In the genomic region with DNA sequence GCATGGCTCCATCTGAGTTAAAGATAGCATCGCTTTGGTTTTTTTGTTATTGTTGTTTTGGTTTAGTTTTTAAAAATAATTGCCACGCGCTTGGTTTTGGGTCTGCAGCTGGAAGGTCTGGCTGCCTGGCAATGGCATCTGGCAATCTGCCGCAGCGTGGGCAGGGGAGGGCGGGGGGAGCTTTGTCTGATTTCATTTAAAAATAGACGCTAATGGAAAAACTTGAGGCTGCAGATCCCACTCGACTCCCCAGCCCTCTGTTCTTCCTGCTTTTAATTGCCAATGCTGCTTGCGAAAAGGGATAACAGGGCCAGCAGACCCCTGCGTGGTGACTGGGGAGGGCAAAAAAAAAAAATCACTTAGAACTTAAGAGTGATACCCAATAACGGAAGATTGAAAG, we compare ENCODE assay signal across 12 mouse cellular contexts.
A peak's percentile ranks its signal among the peaks of the same experiment; 100 is the strongest.
DNase-seq lines count a peak whose midpoint lies in the region; ATAC-seq lines count a peak whose summit lies in the region.
"Had no signal": no experiment of that assay in that cellular context is flagged by ENCODE, and none has a peak within 500 bp of the region (broad histone marks: within the 10 kb centered on the region; RNA-seq: fewer than 3 reads in every experiment).

No protein-coding gene starts in this region.

- no peak for ATAC-seq in heart, embryonic 13.5 days (ENCODE audit: extremely low read depth, insufficient number of reproducible peaks, low FRiP score, low TSS enrichment)
- no peak for ATAC-seq in intestine, embryonic 15.5 days
- ATAC-seq: inflammation-experienced regulatory T-cells, adult 6 months had no signal

- 0 out of 2 replicates have a peak overlapping the region, but pooled peaks have one; percentile 24 for H3K27ac ChIP-seq in heart, embryonic 13.5 days (replicated peaks)
- H3K27ac ChIP-seq in intestine, embryonic 15.5 days, result no peak overlapping the region
- H3K27ac ChIP-seq: heart, embryonic 15.5 days had no signal

- no peaks in the 10 kb centered on the region for H3K9me3 ChIP-seq in heart, embryonic 13.5 days
- no peaks in the 10 kb centered on the region for H3K9me3 ChIP-seq in intestine, embryonic 15.5 days
- H3K9me3 ChIP-seq: embryonic facial prominence, embryonic 12.5 days; heart, embryonic 15.5 days had no signal

- intact Hi-C loops in heart, postnatal 14 days (cut with DNase I), result no loop called here

- no peak overlapping the region for H3K4me3 ChIP-seq in heart, embryonic 13.5 days
- no peak overlapping the region for H3K4me3 ChIP-seq in intestine, embryonic 15.5 days (replicated peaks)
- H3K4me3 ChIP-seq: embryonic facial prominence, embryonic 12.5 days; heart, embryonic 15.5 days had no signal

- no peak overlapping the region for H3K9ac ChIP-seq in heart, embryonic 13.5 days
- no peak overlapping the region for H3K9ac ChIP-seq in intestine, embryonic 15.5 days
- H3K9ac ChIP-seq: embryonic facial prominence, embryonic 12.5 days; heart, embryonic 15.5 days had no signal

- H3K27me3 ChIP-seq in heart, embryonic 13.5 days (replicated peaks), result no peaks in the 10 kb centered on the region
- H3K27me3 ChIP-seq in intestine, embryonic 15.5 days (replicated peaks), result no peaks in the 10 kb centered on the region
- H3K27me3 ChIP-seq: embryonic facial prominence, embryonic 12.5 days; heart, embryonic 15.5 days had no signal

- H3K36me3 ChIP-seq in heart, embryonic 13.5 days, result no peaks in the 10 kb centered on the region
- no peaks in the 10 kb centered on the region for H3K36me3 ChIP-seq in intestine, embryonic 15.5 days
- H3K36me3 ChIP-seq: embryonic facial prominence, embryonic 12.5 days; heart, embryonic 15.5 days had no signal

- 54% methylated on average over 11 of the region's 11 CpGs for WGBS in heart, embryonic 13.5 days
- 79% methylated on average over 11 of the region's 11 CpGs for WGBS in intestine, embryonic 15.5 days

- H3K4me1 ChIP-seq in heart, embryonic 13.5 days, result peaks cover 6% of the 10 kb centered on the region
- H3K4me1 ChIP-seq in intestine, embryonic 15.5 days (replicated peaks), result no peaks in the 10 kb centered on the region

- H3K4me2 ChIP-seq in heart, embryonic 13.5 days, result no peak overlapping the region
- H3K4me2 ChIP-seq in intestine, embryonic 15.5 days (replicated peaks), result no peak overlapping the region
- H3K4me2 ChIP-seq: embryonic facial prominence, embryonic 12.5 days; heart, embryonic 15.5 days had no signal

- DNase-seq in adrenal gland, adult 2 months, result peak; percentile 17
- no peak for DNase-seq in adrenal gland, postnatal 25 days
- DNase-seq in heart, postnatal 14 days, result no peak
- peak; percentile 62 for DNase-seq in MN1 (ENCODE audit: low spot score)
- peak; percentile 32 to 48 for DNase-seq in layer of hippocampus, postnatal 14 days (ENCODE audit: low spot score in 2 of 2)
- DNase-seq in lung, postnatal 25 days (ENCODE audit: low spot score), result no peak
- DNase-seq: cerebellum, adult 2 months had no signal

Comparison
In these comparisons a context has a peak if more than half of its experiments do, and no peak if none do; other contexts are left out.
1. DNase-seq: peak in adrenal gland, adult 2 months (single experiment), MN1 (single experiment) and layer of hippocampus, postnatal 14 days (2 of 2); none in adrenal gland, postnatal 25 days (single experiment), heart, postnatal 14 days (0 of 2) and lung, postnatal 25 days (single experiment).